Mouse (Mus musculus): ENCODE results near the gene Ddx31. TPM values are rescaled to one million over a fixed set of nuclear protein-coding genes. Genes with fewer than 3 reads are reported as not detected.
A peak's percentile ranks its signal among the peaks of the same experiment; 100 is the strongest.

Gene Ddx31
- polyA plus RNA-seq, 1 experiment: 5.2 TPM

GRCm38 (mm10) chr2:28923912-28924311 is 83.7 kb downstream of the Ddx31 start:
- Histone ChIP-seq H3K27me3 (ENCODE audit: control insufficient read depth, insufficient read depth, low read length) (peaks cover 2% of the 10 kb centered on the region; the same call in 1 of the 2 replicates), H3K27ac (ENCODE audit: insufficient read depth, low read length) (no peak overlapping the region), H3K36me3 (ENCODE audit: control insufficient read depth, insufficient read depth, low read length) (no peaks in the 10 kb centered on the region), H3K4me3 (ENCODE audit: extremely low read depth, insufficient read depth, insufficient read length) (no peak overlapping the region), H3K4me1 (ENCODE audit: control insufficient read depth, insufficient read depth, insufficient read length) (no peaks in the 10 kb centered on the region)
- peak; percentile 48; the same call in 1 of the 2 replicates for TF ChIP-seq CTCF (IDR thresholded peaks at IDR 0.05; ENCODE audit: extremely low read depth, insufficient read depth, insufficient read length, insufficient replicate concordance)
- TF ChIP-seq POLR2A (IDR thresholded peaks at IDR 0.05; ENCODE audit: low read depth, low read length): no peak
- peak; percentile 11 to 35 for DNase-seq (ENCODE audit: low read depth in 1 of 2, low spot score in 2 of 2)
- 7% methylated on average over 4 of the region's 4 CpGs for WGBS

- Histone ChIP-seq H3K4me1 (ENCODE audit: control insufficient read depth, insufficient read depth, insufficient read length) (no peaks in the 10 kb centered on the region), H3K27me3 (ENCODE audit: control insufficient read depth, insufficient read depth, low read length) (no peaks in the 10 kb centered on the region), H3K36me3 (ENCODE audit: control insufficient read depth, insufficient read depth, low read length) (no peaks in the 10 kb centered on the region), H3K27ac (ENCODE audit: insufficient read depth, low read length) (no peak overlapping the region), H3K4me3 (ENCODE audit: extremely low read depth, insufficient read depth, insufficient read length) (no peak overlapping the region)
- WGBS: 94% methylated on average over 3 of the region's 3 CpGs
- TF ChIP-seq POLR2A (IDR thresholded peaks at IDR 0.05; ENCODE audit: low read depth, low read length) (no peak), CTCF (IDR thresholded peaks at IDR 0.05; ENCODE audit: extremely low read depth, insufficient read depth, insufficient read length, insufficient replicate concordance) (no peak)
- DNase-seq (ENCODE audit: low read depth in 1 of 2, low spot score in 2 of 2): no peak
These were observed 90.4 kb downstream of the Ddx31 start for GRCm38 (mm10) chr2:28930571-28930970.

GRCm38 (mm10) chr2:28938997-28939396 is 98.8 kb downstream of the Ddx31 start:
- no peaks in the 10 kb centered on the region; the same call in 1 of the 2 replicates for H3K27me3 ChIP-seq (ENCODE audit: control insufficient read depth, insufficient read depth, low read length)
- H3K36me3 ChIP-seq (ENCODE audit: control insufficient read depth, insufficient read depth, low read length): no peaks in the 10 kb centered on the region
- WGBS: 51% methylated on average over 7 of the region's 7 CpGs
- TF ChIP-seq CTCF (IDR thresholded peaks at IDR 0.05; ENCODE audit: extremely low read depth, insufficient read depth, insufficient read length, insufficient replicate concordance): no peak
- no peak for TF ChIP-seq POLR2A (IDR thresholded peaks at IDR 0.05; ENCODE audit: low read depth, low read length)
- H3K27ac ChIP-seq (ENCODE audit: insufficient read depth, low read length): no peak overlapping the region
- DNase-seq (ENCODE audit: low read depth in 1 of 2, low spot score in 2 of 2): no peak
- H3K4me1 ChIP-seq (ENCODE audit: control insufficient read depth, insufficient read depth, insufficient read length): no peaks in the 10 kb centered on the region
- H3K4me3 ChIP-seq (ENCODE audit: extremely low read depth, insufficient read depth, insufficient read length): no peak overlapping the region

- TF ChIP-seq CTCF (IDR thresholded peaks at IDR 0.05; ENCODE audit: extremely low read depth, insufficient read depth, insufficient read length, insufficient replicate concordance) (no peak), POLR2A (IDR thresholded peaks at IDR 0.05; ENCODE audit: low read depth, low read length) (no peak)
- Histone ChIP-seq H3K27ac (ENCODE audit: insufficient read depth, low read length) (no peak overlapping the region), H3K36me3 (ENCODE audit: control insufficient read depth, insufficient read depth, low read length) (no peaks in the 10 kb centered on the region), H3K27me3 (ENCODE audit: control insufficient read depth, insufficient read depth, low read length) (no peaks in the 10 kb centered on the region), H3K4me3 (ENCODE audit: extremely low read depth, insufficient read depth, insufficient read length) (no peak overlapping the region), H3K4me1 (ENCODE audit: control insufficient read depth, insufficient read depth, insufficient read length) (no peaks in the 10 kb centered on the region)
- no peak for DNase-seq (ENCODE audit: low read depth in 1 of 2, low spot score in 2 of 2)
- 77% methylated on average over 30 of the region's 30 CpGs for WGBS
These were observed 103.7 kb downstream of the Ddx31 start for GRCm38 (mm10) chr2:28943666-28944516.

GRCm38 (mm10) chr2:28945388-28945787 is 105.2 kb downstream of the Ddx31 start:
- no peak for DNase-seq (ENCODE audit: low read depth in 1 of 2, low spot score in 2 of 2)
- WGBS: 72% methylated on average over 6 of the region's 6 CpGs
- no peaks in the 10 kb centered on the region for H3K27me3 ChIP-seq (ENCODE audit: control insufficient read depth, insufficient read depth, low read length)

GRCm38 (mm10) chr2:28946312-28946711 is 106.1 kb downstream of the Ddx31 start:
- no peak overlapping the region for H3K4me3 ChIP-seq (ENCODE audit: extremely low read depth, insufficient read depth, insufficient read length)
- WGBS: 81% methylated on average over 3 of the region's 3 CpGs
- H3K27ac ChIP-seq (ENCODE audit: insufficient read depth, low read length): no peak overlapping the region
- no peak for DNase-seq (ENCODE audit: low read depth in 1 of 2, low spot score in 2 of 2)
- no peaks in the 10 kb centered on the region for H3K36me3 ChIP-seq (ENCODE audit: control insufficient read depth, insufficient read depth, low read length)
- TF ChIP-seq POLR2A (IDR thresholded peaks at IDR 0.05; ENCODE audit: low read depth, low read length) (no peak), CTCF (IDR thresholded peaks at IDR 0.05; ENCODE audit: extremely low read depth, insufficient read depth, insufficient read length, insufficient replicate concordance) (no peak)
- no peaks in the 10 kb centered on the region for H3K4me1 ChIP-seq (ENCODE audit: control insufficient read depth, insufficient read depth, insufficient read length)
- H3K27me3 ChIP-seq (ENCODE audit: control insufficient read depth, insufficient read depth, low read length): no peaks in the 10 kb centered on the region

More at GRCm38 (mm10) chr2:28945388-28945787, 105.2 kb downstream of the Ddx31 start:
- Histone ChIP-seq H3K36me3 (ENCODE audit: control insufficient read depth, insufficient read depth, low read length) (no peaks in the 10 kb centered on the region), H3K27ac (ENCODE audit: insufficient read depth, low read length) (no peak overlapping the region), H3K4me1 (ENCODE audit: control insufficient read depth, insufficient read depth, insufficient read length) (no peaks in the 10 kb centered on the region), H3K4me3 (ENCODE audit: extremely low read depth, insufficient read depth, insufficient read length) (no peak overlapping the region)
- TF ChIP-seq POLR2A (IDR thresholded peaks at IDR 0.05; ENCODE audit: low read depth, low read length): no peak

GRCm38 (mm10) chr2:28952981-28953380 is 112.8 kb downstream of the Ddx31 start:
- Histone ChIP-seq H3K36me3 (ENCODE audit: control insufficient read depth, insufficient read depth, low read length) (no peaks in the 10 kb centered on the region), H3K4me1 (ENCODE audit: control insufficient read depth, insufficient read depth, insufficient read length) (no peaks in the 10 kb centered on the region), H3K27me3 (ENCODE audit: control insufficient read depth, insufficient read depth, low read length) (no peaks in the 10 kb centered on the region), H3K4me3 (ENCODE audit: extremely low read depth, insufficient read depth, insufficient read length) (no peak overlapping the region), H3K27ac (ENCODE audit: insufficient read depth, low read length) (no peak overlapping the region)
- 82% methylated on average over 8 of the region's 8 CpGs for WGBS
- DNase-seq (ENCODE audit: low read depth in 1 of 2, low spot score in 2 of 2): no peak
- TF ChIP-seq CTCF (IDR thresholded peaks at IDR 0.05; ENCODE audit: extremely low read depth, insufficient read depth, insufficient read length, insufficient replicate concordance) (no peak), POLR2A (IDR thresholded peaks at IDR 0.05; ENCODE audit: low read depth, low read length) (no peak)

All from spleen, adult 2 months (tissue).